Mouse (Mus musculus) testis, adult 2 months (tissue): ENCODE measurements around the gene Asic2.

Experiments used
- CTCF ChIP-seq: fragments of 200-500 bp; IDR thresholded peaks from 2 replicates; pipeline ENCODE4 v1.5.1; 2012; ENCODE audit warnings: low read depth, mild to moderate bottlenecking, inconsistent platforms, low read length, moderate library complexity; ENCODE audit not compliant: control insufficient read depth, insufficient read depth, insufficient replicate concordance
- POLR2A ChIP-seq: fragments of 200-500 bp; IDR thresholded peaks from 2 replicates; pipeline ENCODE4 v1.6.1; 2012; ENCODE audit warnings: low read depth, mild to moderate bottlenecking, inconsistent platforms, low read length, moderate library complexity; ENCODE audit not compliant: control insufficient read depth

GRCm38 (mm10) chr11:81847773-81848490, 120.3 kb downstream of the Asic2 start:
- TF ChIP-seq CTCF (no peak), POLR2A (no peak)
